Mouse (Mus musculus): Measurements from ENCODE around the gene Ifi213. TPM values are rescaled to one million over a fixed set of nuclear protein-coding genes. Genes with fewer than 3 reads are reported as not detected.
"Not testable (repeated sequence)": the region's sequence is repeated elsewhere in the genome, so short reads cannot be mapped to it uniquely, and the experiment has no call there.

The Ifi213 gene
- polyA plus RNA-seq (2015; fragmentation: Nextera tagmentation; extraction: Ambion mirVana), result 0.34 TPM in 2 replicates

DNA sequence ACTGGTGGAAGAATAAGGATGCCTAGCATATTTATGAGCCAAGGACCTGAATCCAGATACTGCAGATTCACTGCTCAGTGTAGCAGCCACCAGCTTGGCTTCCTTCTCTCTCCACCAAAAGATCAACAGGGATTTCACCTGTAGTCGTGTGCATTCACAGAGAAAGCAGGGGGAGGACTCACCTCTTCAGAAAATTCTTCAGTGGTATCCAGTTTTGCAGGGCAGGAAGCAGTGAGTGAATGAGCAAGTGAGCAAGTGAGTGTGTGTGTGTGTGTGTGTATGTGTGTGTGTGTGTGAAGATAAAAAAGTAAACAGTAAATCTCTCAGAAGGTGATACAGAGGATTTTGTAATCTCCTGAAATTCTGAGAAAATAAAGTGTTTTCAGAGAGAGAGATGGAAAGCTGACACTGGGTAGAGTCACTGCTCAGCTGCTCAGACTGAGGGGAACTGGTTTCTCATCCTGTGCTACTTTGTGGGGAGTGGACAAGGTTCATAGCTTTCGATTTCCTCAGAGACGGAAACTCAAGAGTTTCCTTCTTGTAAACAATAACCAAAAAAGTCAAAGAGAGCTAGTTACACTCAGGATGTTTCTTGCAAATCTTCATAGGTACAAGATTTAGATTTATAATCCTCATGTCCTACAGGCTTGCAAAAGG is at the start of gene Ifi213:
Ifi213 (minus strand) TSS at position 437 of the 657 bp plus-strand sequence.
- not testable (repeated sequence) for H3K4me1 ChIP-seq (replicated peaks; ENCODE audit: control insufficient read depth, insufficient read depth); H3K4me2 ChIP-seq (replicated peaks; ENCODE audit: low read depth); H3K27me3 ChIP-seq (ENCODE audit: control insufficient read depth, insufficient read depth, low read length); H3K9ac ChIP-seq (ENCODE audit: low read length); DNase-seq (ENCODE audit: low spot score); ATAC-seq (ENCODE audit: low FRiP score, low TSS enrichment); H3K9me3 ChIP-seq (ENCODE audit: control insufficient read depth, low read length); H3K27ac ChIP-seq (replicated peaks); H3K36me3 ChIP-seq (ENCODE audit: control insufficient read depth, insufficient read depth, low read length); H3K4me3 ChIP-seq (ENCODE audit: low read depth, low read length)
- WGBS, result 59% methylated on average over 3 of the region's 3 CpGs

- Histone ChIP-seq H3K9ac (ENCODE audit: low read length) (no peak overlapping the region), H3K4me1 (replicated peaks; ENCODE audit: control insufficient read depth, insufficient read depth) (no peaks in the 10 kb centered on the region), H3K4me3 (ENCODE audit: low read depth, low read length) (no peak overlapping the region), H3K4me2 (replicated peaks; ENCODE audit: low read depth) (no peak overlapping the region), H3K9me3 (ENCODE audit: control insufficient read depth, low read length) (no peaks in the 10 kb centered on the region), H3K27me3 (ENCODE audit: control insufficient read depth, insufficient read depth, low read length) (no peaks in the 10 kb centered on the region), H3K36me3 (ENCODE audit: control insufficient read depth, insufficient read depth, low read length) (no peaks in the 10 kb centered on the region), H3K27ac (replicated peaks) (no peak overlapping the region)
- WGBS, result 70% methylated on average over 2 of the region's 2 CpGs
- DNase-seq (ENCODE audit: low spot score) (no peak), ATAC-seq (ENCODE audit: low FRiP score, low TSS enrichment) (no peak)
- TF ChIP-seq EP300 (optimal IDR thresholded peaks at IDR 0.05) (no peak), CTCF (IDR thresholded peaks at IDR 0.05; ENCODE audit: low read depth) (no peak)
These were observed 46.3 kb upstream of the Ifi213 start for GRCm38 (mm10) chr1:173645393-173645792.

DNA sequence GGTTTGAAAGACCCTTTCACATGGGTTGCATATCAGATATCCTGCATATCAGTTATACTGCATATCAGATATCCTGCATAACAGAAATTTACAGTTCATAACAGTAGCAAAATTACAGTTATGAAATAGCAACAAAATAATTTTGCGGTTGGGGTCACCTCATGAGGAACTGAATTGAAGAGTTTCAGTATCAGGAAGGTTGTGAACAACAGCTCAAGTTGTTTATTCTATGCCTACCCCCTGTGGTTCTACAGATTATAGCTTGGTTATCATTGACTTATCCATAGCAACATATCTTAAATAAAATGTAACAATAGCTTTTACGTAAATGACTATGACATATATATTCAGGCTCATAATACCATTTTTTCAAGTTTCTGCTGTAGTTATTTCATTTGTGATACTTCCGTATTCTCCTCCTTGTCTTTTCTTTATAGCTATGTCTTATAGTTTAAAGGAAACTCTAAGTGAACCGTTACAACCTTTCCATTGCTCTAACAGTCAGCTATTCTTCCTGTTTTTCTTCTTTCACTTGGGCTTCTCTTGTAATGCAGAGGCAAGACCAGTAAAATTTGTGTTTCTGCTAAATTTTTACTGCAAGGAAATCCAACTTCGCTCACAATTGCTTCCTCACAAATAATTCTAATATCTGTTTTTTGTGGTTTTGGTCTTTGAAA is 35.0 kb upstream of the Ifi213 start:
- Histone ChIP-seq H3K4me3 (ENCODE audit: low read depth, low read length) (no peak overlapping the region), H3K27ac (replicated peaks) (no peak overlapping the region), H3K4me1 (replicated peaks; ENCODE audit: control insufficient read depth, insufficient read depth) (no peaks in the 10 kb centered on the region), H3K27me3 (ENCODE audit: control insufficient read depth, insufficient read depth, low read length) (no peaks in the 10 kb centered on the region), H3K4me2 (replicated peaks; ENCODE audit: low read depth) (no peak overlapping the region), H3K36me3 (ENCODE audit: control insufficient read depth, insufficient read depth, low read length) (no peaks in the 10 kb centered on the region), H3K9ac (ENCODE audit: low read length) (no peak overlapping the region), H3K9me3 (ENCODE audit: control insufficient read depth, low read length) (no peaks in the 10 kb centered on the region)
- ATAC-seq (ENCODE audit: low FRiP score, low TSS enrichment), result no peak
- WGBS, result 88% methylated on average over 5 of the region's 5 CpGs
- DNase-seq (ENCODE audit: low spot score), result no peak
- no peak for TF ChIP-seq CTCF (IDR thresholded peaks at IDR 0.05; ENCODE audit: low read depth)
- TF ChIP-seq EP300 (optimal IDR thresholded peaks at IDR 0.05), result no peak

DNA sequence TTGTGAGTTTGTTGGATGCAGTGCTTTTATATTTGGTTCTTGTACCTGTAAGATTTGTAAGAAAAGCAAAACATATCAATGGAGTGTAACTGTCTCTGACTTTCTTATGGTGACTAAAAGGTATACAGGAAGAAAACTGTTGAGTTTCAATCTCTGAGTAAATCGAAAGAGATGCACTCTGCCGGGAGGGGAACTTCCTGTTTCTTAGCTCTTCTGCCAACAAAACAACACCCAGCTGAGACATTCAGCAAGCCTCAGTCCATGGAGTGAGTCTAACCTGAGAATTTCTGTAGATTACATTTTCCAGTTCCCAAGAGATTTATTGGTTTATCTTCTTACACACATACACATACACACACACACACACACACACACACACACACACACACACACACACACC is 31.5 kb upstream of the Ifi213 start, which contains the start of gene Ifi209:
Ifi209 (plus strand) TSS at position 296 of the 400 bp plus-strand sequence.
- ATAC-seq (ENCODE audit: low FRiP score, low TSS enrichment); H3K4me2 ChIP-seq (replicated peaks; ENCODE audit: low read depth); H3K27ac ChIP-seq (replicated peaks); H3K9me3 ChIP-seq (ENCODE audit: control insufficient read depth, low read length); H3K4me1 ChIP-seq (replicated peaks; ENCODE audit: control insufficient read depth, insufficient read depth); H3K4me3 ChIP-seq (ENCODE audit: low read depth, low read length); H3K27me3 ChIP-seq (ENCODE audit: control insufficient read depth, insufficient read depth, low read length); H3K9ac ChIP-seq (ENCODE audit: low read length); DNase-seq (ENCODE audit: low spot score); H3K36me3 ChIP-seq (ENCODE audit: control insufficient read depth, insufficient read depth, low read length): not testable (repeated sequence)
- 79% methylated on average over 2 of the region's 2 CpGs for WGBS

GRCm38 (mm10) chr1:173626686-173627085 is 27.6 kb upstream of the Ifi213 start:
- ATAC-seq (ENCODE audit: low FRiP score, low TSS enrichment) (no peak), DNase-seq (ENCODE audit: low spot score) (no peak)
- Histone ChIP-seq H3K4me2 (replicated peaks; ENCODE audit: low read depth) (no peak overlapping the region), H3K27me3 (ENCODE audit: control insufficient read depth, insufficient read depth, low read length) (no peaks in the 10 kb centered on the region), H3K36me3 (ENCODE audit: control insufficient read depth, insufficient read depth, low read length) (no peaks in the 10 kb centered on the region), H3K4me1 (replicated peaks; ENCODE audit: control insufficient read depth, insufficient read depth) (no peaks in the 10 kb centered on the region), H3K9ac (ENCODE audit: low read length) (no peak overlapping the region), H3K27ac (replicated peaks) (no peak overlapping the region), H3K9me3 (ENCODE audit: control insufficient read depth, low read length) (no peaks in the 10 kb centered on the region), H3K4me3 (ENCODE audit: low read depth, low read length) (no peak overlapping the region)
- 57% methylated on average over 2 of the region's 2 CpGs for WGBS
- TF ChIP-seq EP300 (optimal IDR thresholded peaks at IDR 0.05) (no peak), CTCF (IDR thresholded peaks at IDR 0.05; ENCODE audit: low read depth) (no peak)

GRCm38 (mm10) chr1:173624052-173624451 is 25.0 kb upstream of the Ifi213 start:
- ATAC-seq (ENCODE audit: low FRiP score, low TSS enrichment), result no peak
- H3K27me3 ChIP-seq (ENCODE audit: control insufficient read depth, insufficient read depth, low read length), result no peaks in the 10 kb centered on the region
- no peak for DNase-seq (ENCODE audit: low spot score)
- no peak overlapping the region for H3K9ac ChIP-seq (ENCODE audit: low read length)
- H3K4me3 ChIP-seq (ENCODE audit: low read depth, low read length), result no peak overlapping the region
- no peak overlapping the region for H3K4me2 ChIP-seq (replicated peaks; ENCODE audit: low read depth)
- no peak overlapping the region for H3K27ac ChIP-seq (replicated peaks)
- WGBS, result 93% methylated on average over 2 of the region's 2 CpGs
- TF ChIP-seq CTCF (IDR thresholded peaks at IDR 0.05; ENCODE audit: low read depth), result no peak
- H3K4me1 ChIP-seq (replicated peaks; ENCODE audit: control insufficient read depth, insufficient read depth), result no peaks in the 10 kb centered on the region
- no peaks in the 10 kb centered on the region for H3K9me3 ChIP-seq (ENCODE audit: control insufficient read depth, low read length)
- H3K36me3 ChIP-seq (ENCODE audit: control insufficient read depth, insufficient read depth, low read length), result no peaks in the 10 kb centered on the region

- ATAC-seq (ENCODE audit: low FRiP score, low TSS enrichment); H3K4me3 ChIP-seq (ENCODE audit: low read depth, low read length); H3K27me3 ChIP-seq (ENCODE audit: control insufficient read depth, insufficient read depth, low read length); H3K9ac ChIP-seq (ENCODE audit: low read length); H3K4me1 ChIP-seq (replicated peaks; ENCODE audit: control insufficient read depth, insufficient read depth); H3K36me3 ChIP-seq (ENCODE audit: control insufficient read depth, insufficient read depth, low read length); H3K9me3 ChIP-seq (ENCODE audit: control insufficient read depth, low read length); H3K4me2 ChIP-seq (replicated peaks; ENCODE audit: low read depth); DNase-seq (ENCODE audit: low spot score); H3K27ac ChIP-seq (replicated peaks): not testable (repeated sequence)
- WGBS, result 84% methylated on average over 2 of the region's 2 CpGs
These were observed 23.1 kb upstream of the Ifi213 start for GRCm38 (mm10) chr1:173622216-173622615.

GRCm38 (mm10) chr1:173610291-173610690 is 11.2 kb upstream of the Ifi213 start:
- not testable (repeated sequence) for H3K4me1 ChIP-seq (replicated peaks; ENCODE audit: control insufficient read depth, insufficient read depth); H3K36me3 ChIP-seq (ENCODE audit: control insufficient read depth, insufficient read depth, low read length); H3K27ac ChIP-seq (replicated peaks); H3K27me3 ChIP-seq (ENCODE audit: control insufficient read depth, insufficient read depth, low read length); ATAC-seq (ENCODE audit: low FRiP score, low TSS enrichment); H3K4me2 ChIP-seq (replicated peaks; ENCODE audit: low read depth); H3K9ac ChIP-seq (ENCODE audit: low read length); DNase-seq (ENCODE audit: low spot score); H3K4me3 ChIP-seq (ENCODE audit: low read depth, low read length); H3K9me3 ChIP-seq (ENCODE audit: control insufficient read depth, low read length)
- 66% methylated on average over 3 of the region's 3 CpGs for WGBS
